Mouse (Mus musculus): ENCODE measurements at regions not wholly inside any gene's neighbourhood (a gene's known extent, or its start where the extent isn't known, plus 50 kb on each side); places are given as distances from the start of the nearest gene placed in this dataset.
A peak's percentile ranks its signal among the peaks of the same experiment; 100 is the strongest.

GRCm38 (mm10) chr2:61245526-61245925 lies 282.5 kb upstream of the Rbms1 start:
- Histone ChIP-seq H3K36me3 (ENCODE audit: control insufficient read depth, insufficient read depth) (no peaks in the 10 kb centered on the region), H3K27me3 (ENCODE audit: control insufficient read depth, insufficient read depth, insufficient read length) (no peaks in the 10 kb centered on the region), H3K4me3 (ENCODE audit: insufficient read depth, poor library complexity, severe bottlenecking) (no peak overlapping the region), H3ac (ENCODE audit: control insufficient read depth, insufficient read length, low read depth) (no peak overlapping the region), H3K79me3 (ENCODE audit: low read depth) (no peaks in the 10 kb centered on the region), H3K79me2 (ENCODE audit: control insufficient read depth, insufficient read depth) (no peaks in the 10 kb centered on the region)
- no peak for TF ChIP-seq CEBPB (IDR thresholded peaks at IDR 0.05; ENCODE audit: low read depth)
- TF ChIP-seq MYOG (IDR thresholded peaks at IDR 0.05; ENCODE audit: control insufficient read depth, extremely low read depth, insufficient read length): no peak
- no peak for TF ChIP-seq MYOD1 (IDR thresholded peaks at IDR 0.05; ENCODE audit: control insufficient read depth, insufficient read length, low read depth)

GRCm38 (mm10) chr2:61221676-61222075 lies 258.7 kb upstream of the Rbms1 start:
- H3K27me3 ChIP-seq (ENCODE audit: control insufficient read depth, insufficient read depth, insufficient read length): no peaks in the 10 kb centered on the region
- no peaks in the 10 kb centered on the region for H3K36me3 ChIP-seq (ENCODE audit: control insufficient read depth, insufficient read depth)
- TF ChIP-seq CEBPB (IDR thresholded peaks at IDR 0.05; ENCODE audit: low read depth): no peak
- TF ChIP-seq FOSL1 (IDR thresholded peaks at IDR 0.05; ENCODE audit: insufficient read depth, low read length, poor library complexity, severe bottlenecking): no peak
- no peak for TF ChIP-seq USF1 (IDR thresholded peaks at IDR 0.05; ENCODE audit: low read depth)
- TF ChIP-seq MYOG (IDR thresholded peaks at IDR 0.05; ENCODE audit: control insufficient read depth, extremely low read depth, insufficient read length): no peak
- TF ChIP-seq MAX (IDR thresholded peaks at IDR 0.05): no peak
- no peak for TF ChIP-seq MYOD1 (IDR thresholded peaks at IDR 0.05; ENCODE audit: control insufficient read depth, insufficient read length, low read depth)
- TF ChIP-seq CTCF (IDR thresholded peaks at IDR 0.05; ENCODE audit: control insufficient read depth, insufficient read depth, insufficient read length): no peak
- no peaks in the 10 kb centered on the region for H3K79me2 ChIP-seq (ENCODE audit: control insufficient read depth, insufficient read depth)
- H3K79me3 ChIP-seq (ENCODE audit: low read depth): no peaks in the 10 kb centered on the region
- H3K4me3 ChIP-seq (ENCODE audit: insufficient read depth, poor library complexity, severe bottlenecking): no peak overlapping the region
- no peak overlapping the region for H3ac ChIP-seq (ENCODE audit: control insufficient read depth, insufficient read length, low read depth)

GRCm38 (mm10) chr2:61221157-61221556 lies 258.2 kb upstream of the Rbms1 start:
- TF ChIP-seq MYOD1 (IDR thresholded peaks at IDR 0.05; ENCODE audit: control insufficient read depth, insufficient read length, low read depth): peak; percentile 12
- no peak for TF ChIP-seq MAX (IDR thresholded peaks at IDR 0.05)

GRCm38 (mm10) chr2:61213951-61214350 lies 251.0 kb upstream of the Rbms1 start:
- TF ChIP-seq FOSL1 (IDR thresholded peaks at IDR 0.05; ENCODE audit: insufficient read depth, low read length, poor library complexity, severe bottlenecking) (no peak), MYOG (IDR thresholded peaks at IDR 0.05; ENCODE audit: control insufficient read depth, extremely low read depth, insufficient read length) (no peak), MYOD1 (IDR thresholded peaks at IDR 0.05; ENCODE audit: control insufficient read depth, insufficient read length, low read depth) (no peak), MAX (IDR thresholded peaks at IDR 0.05) (no peak), USF1 (IDR thresholded peaks at IDR 0.05; ENCODE audit: low read depth) (no peak), CTCF (IDR thresholded peaks at IDR 0.05; ENCODE audit: control insufficient read depth, insufficient read depth, insufficient read length) (no peak)
- Histone ChIP-seq H3K79me2 (ENCODE audit: control insufficient read depth, insufficient read depth) (no peaks in the 10 kb centered on the region), H3K36me3 (ENCODE audit: control insufficient read depth, insufficient read depth) (no peaks in the 10 kb centered on the region), H3ac (ENCODE audit: control insufficient read depth, insufficient read length, low read depth) (no peak overlapping the region), H3K27me3 (ENCODE audit: control insufficient read depth, insufficient read depth, insufficient read length) (no peaks in the 10 kb centered on the region), H3K79me3 (ENCODE audit: low read depth) (no peaks in the 10 kb centered on the region), H3K4me3 (ENCODE audit: insufficient read depth, poor library complexity, severe bottlenecking) (no peak overlapping the region)

More at GRCm38 (mm10) chr2:61221157-61221556, 258.2 kb upstream of the Rbms1 start:
- Histone ChIP-seq H3K79me2 (ENCODE audit: control insufficient read depth, insufficient read depth) (no peaks in the 10 kb centered on the region), H3K36me3 (ENCODE audit: control insufficient read depth, insufficient read depth) (no peaks in the 10 kb centered on the region), H3K79me3 (ENCODE audit: low read depth) (no peaks in the 10 kb centered on the region), H3K27me3 (ENCODE audit: control insufficient read depth, insufficient read depth, insufficient read length) (no peaks in the 10 kb centered on the region), H3K4me3 (ENCODE audit: insufficient read depth, poor library complexity, severe bottlenecking) (no peak overlapping the region), H3ac (ENCODE audit: control insufficient read depth, insufficient read length, low read depth) (no peak overlapping the region)

- no peak overlapping the region for H3ac ChIP-seq (ENCODE audit: control insufficient read depth, insufficient read length, low read depth)
- TF ChIP-seq CEBPB (IDR thresholded peaks at IDR 0.05; ENCODE audit: low read depth): no peak
- TF ChIP-seq USF1 (IDR thresholded peaks at IDR 0.05; ENCODE audit: low read depth): no peak
- TF ChIP-seq MYOD1 (IDR thresholded peaks at IDR 0.05; ENCODE audit: control insufficient read depth, insufficient read length, low read depth): no peak
- TF ChIP-seq CTCF (IDR thresholded peaks at IDR 0.05; ENCODE audit: control insufficient read depth, insufficient read depth, insufficient read length): no peak
- TF ChIP-seq MYOG (IDR thresholded peaks at IDR 0.05; ENCODE audit: control insufficient read depth, extremely low read depth, insufficient read length): no peak
- TF ChIP-seq FOSL1 (IDR thresholded peaks at IDR 0.05; ENCODE audit: insufficient read depth, low read length, poor library complexity, severe bottlenecking): no peak
- TF ChIP-seq MAX (IDR thresholded peaks at IDR 0.05): no peak
- no peaks in the 10 kb centered on the region for H3K79me2 ChIP-seq (ENCODE audit: control insufficient read depth, insufficient read depth)
- H3K4me3 ChIP-seq (ENCODE audit: insufficient read depth, poor library complexity, severe bottlenecking): no peak overlapping the region
- H3K36me3 ChIP-seq (ENCODE audit: control insufficient read depth, insufficient read depth): no peaks in the 10 kb centered on the region
- H3K27me3 ChIP-seq (ENCODE audit: control insufficient read depth, insufficient read depth, insufficient read length): no peaks in the 10 kb centered on the region
- no peaks in the 10 kb centered on the region for H3K79me3 ChIP-seq (ENCODE audit: low read depth)
Observed at GRCm38 (mm10) chr2:61201387-61201786, 238.4 kb upstream of the Rbms1 start.

- no peak overlapping the region for H3K4me3 ChIP-seq (ENCODE audit: insufficient read depth, poor library complexity, severe bottlenecking)
- H3K79me3 ChIP-seq (ENCODE audit: low read depth): no peaks in the 10 kb centered on the region
- TF ChIP-seq MYOG (IDR thresholded peaks at IDR 0.05; ENCODE audit: control insufficient read depth, extremely low read depth, insufficient read length) (no peak), MYOD1 (IDR thresholded peaks at IDR 0.05; ENCODE audit: control insufficient read depth, insufficient read length, low read depth) (no peak), USF1 (IDR thresholded peaks at IDR 0.05; ENCODE audit: low read depth) (no peak), FOSL1 (IDR thresholded peaks at IDR 0.05; ENCODE audit: insufficient read depth, low read length, poor library complexity, severe bottlenecking) (no peak), CTCF (IDR thresholded peaks at IDR 0.05; ENCODE audit: control insufficient read depth, insufficient read depth, insufficient read length) (no peak), MAX (IDR thresholded peaks at IDR 0.05) (no peak), CEBPB (IDR thresholded peaks at IDR 0.05; ENCODE audit: low read depth) (no peak)
- H3K27me3 ChIP-seq (ENCODE audit: control insufficient read depth, insufficient read depth, insufficient read length): no peaks in the 10 kb centered on the region
- H3ac ChIP-seq (ENCODE audit: control insufficient read depth, insufficient read length, low read depth): no peak overlapping the region
- H3K79me2 ChIP-seq (ENCODE audit: control insufficient read depth, insufficient read depth): no peaks in the 10 kb centered on the region
- no peaks in the 10 kb centered on the region for H3K36me3 ChIP-seq (ENCODE audit: control insufficient read depth, insufficient read depth)
Observed at GRCm38 (mm10) chr2:61193976-61194375, 231.0 kb upstream of the Rbms1 start.

Data from C2C12 (cell line).